Mouse (Mus musculus) midbrain, embryonic 11.5 days (tissue): ENCODE results near the gene Ubxn11. TPM values are rescaled to one million over a fixed set of nuclear protein-coding genes. Genes with fewer than 3 reads are reported as not detected.

Experiments used
- polyA plus RNA-seq: library from polyadenylated mRNA; unstranded; fragments of >200 nt; fragmentation: Nextera tagmentation; extraction: Ambion mirVana; gene quantifications from 2 replicates; pipeline ENCODE4 v1.2.1, GENCODE M21; 2014

The Ubxn11 gene
- polyA plus RNA-seq, 1 experiment from 2014 or later = 3.0 TPM

Other genes starting within 250 kb of the Ubxn11 start
- gene Rps6ka1, start 214.8 kb upstream of the Ubxn11 start, polyA plus RNA-seq = 22.2 and 25.2 TPM in 2 replicates
- gene Hmgn2, start 133.9 kb upstream of the Ubxn11 start, polyA plus RNA-seq = 4,130 and 4,246 TPM in 2 replicates
- 38.9 and 42.4 TPM in 2 replicates for gene Dhdds, start 101.7 kb upstream of the Ubxn11 start, polyA plus RNA-seq
- 4.7 and 5.6 TPM in 2 replicates for gene Lin28a, start 83.7 kb upstream of the Ubxn11 start, polyA plus RNA-seq
- gene Zfp683, start 48.7 kb upstream of the Ubxn11 start, polyA plus RNA-seq = not detected in 2 replicates
- 0.89 and 0.98 TPM in 2 replicates for gene Crybg2, start 41.8 kb upstream of the Ubxn11 start, polyA plus RNA-seq
- 4.3 and 4.7 TPM in 2 replicates for gene Cd52, start 7.5 kb upstream of the Ubxn11 start, polyA plus RNA-seq
- gene Sh3bgrl3, start 26.2 kb downstream of the Ubxn11 start, polyA plus RNA-seq = 308 and 312 TPM in 2 replicates
- gene Cep85, start 84.5 kb downstream of the Ubxn11 start, polyA plus RNA-seq = 26.6 and 27.1 TPM in 2 replicates
- gene Gm7534, start 100.4 kb downstream of the Ubxn11 start, polyA plus RNA-seq = not detected in 2 replicates
- gene Catsper4, start 124.8 kb downstream of the Ubxn11 start, polyA plus RNA-seq = not detected in 2 replicates
- gene Cnksr1, start 135.8 kb downstream of the Ubxn11 start, polyA plus RNA-seq = 0.05 TPM in 1 of 2 replicates, not detected in the other
- gene E130218I03Rik, start 141.1 kb downstream of the Ubxn11 start, polyA plus RNA-seq = 0.37 TPM in 1 of 2 replicates, not detected in the other
- gene Zfp593, start 143.0 kb downstream of the Ubxn11 start, polyA plus RNA-seq = 16.8 and 17.0 TPM in 2 replicates
- 0.22 TPM in 1 of 2 replicates, not detected in the other for gene Gm30191, start 144.4 kb downstream of the Ubxn11 start, polyA plus RNA-seq
- gene Grrp1, start 151.5 kb downstream of the Ubxn11 start, polyA plus RNA-seq = 4.2 and 5.1 TPM in 2 replicates
- 24.5 and 28.8 TPM in 2 replicates for gene Pdik1l, start 185.3 kb downstream of the Ubxn11 start, polyA plus RNA-seq
- gene Trim63, start 212.6 kb downstream of the Ubxn11 start, polyA plus RNA-seq = 0.11 TPM in 1 of 2 replicates, not detected in the other
- gene Slc30a2, start 240.6 kb downstream of the Ubxn11 start, polyA plus RNA-seq = not detected in 2 replicates